Mouse (Mus musculus) lung, postnatal 36 days (tissue): ENCODE data around the gene Fgg.

ENCODE experiments used
- DNase-seq: peaks from one replicate; pipeline ENCODE4 v3.0.0; 2022; ENCODE audit warnings: mixed read lengths

Gene Fgg

DNA sequence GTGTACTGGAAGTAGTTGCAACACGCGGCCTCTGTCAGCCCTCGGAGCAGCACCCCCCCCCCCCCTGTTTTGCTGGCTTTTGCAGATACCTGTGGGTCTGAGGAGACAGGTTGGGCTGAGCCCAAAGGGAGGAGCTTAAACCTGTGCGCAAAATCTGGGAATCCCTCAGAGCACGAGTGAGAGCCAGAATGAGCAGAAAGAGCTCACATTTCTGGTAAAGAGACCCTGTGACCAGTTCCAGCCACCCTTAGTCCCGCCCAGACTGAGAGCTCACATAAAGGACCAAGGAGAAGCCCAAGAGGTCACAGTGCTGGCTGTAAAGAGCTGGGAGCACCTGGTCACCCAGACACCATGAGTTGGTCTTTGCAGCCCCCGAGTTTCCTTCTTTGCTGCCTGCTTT, at the start of gene Fgg:
Gene Fgg (plus strand): TSS at position 168 of the 400 bp plus-strand sequence.
- DNase-seq, result no peak

DNA sequence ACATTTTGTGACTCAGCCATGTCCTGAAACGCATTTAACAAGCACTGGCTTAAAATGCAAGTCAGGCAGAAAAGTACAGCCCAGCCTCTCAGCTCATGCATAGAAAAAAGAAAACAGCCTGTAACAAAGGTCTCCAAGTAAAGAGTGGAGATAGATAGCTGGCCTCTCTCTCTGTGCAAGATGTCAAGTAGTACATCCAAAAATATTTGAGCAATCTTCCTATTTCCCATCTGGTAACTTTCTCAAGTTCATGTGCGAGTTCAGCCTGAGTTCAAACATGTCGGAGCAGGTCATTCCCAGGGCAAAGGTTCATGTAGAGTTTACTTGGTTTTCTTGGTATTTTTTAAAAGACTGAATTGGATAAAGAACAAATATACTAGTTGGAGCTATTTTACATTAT, 36.5 kb upstream of the Fgg start:
- DNase-seq, result peak; percentile 30

DNA sequence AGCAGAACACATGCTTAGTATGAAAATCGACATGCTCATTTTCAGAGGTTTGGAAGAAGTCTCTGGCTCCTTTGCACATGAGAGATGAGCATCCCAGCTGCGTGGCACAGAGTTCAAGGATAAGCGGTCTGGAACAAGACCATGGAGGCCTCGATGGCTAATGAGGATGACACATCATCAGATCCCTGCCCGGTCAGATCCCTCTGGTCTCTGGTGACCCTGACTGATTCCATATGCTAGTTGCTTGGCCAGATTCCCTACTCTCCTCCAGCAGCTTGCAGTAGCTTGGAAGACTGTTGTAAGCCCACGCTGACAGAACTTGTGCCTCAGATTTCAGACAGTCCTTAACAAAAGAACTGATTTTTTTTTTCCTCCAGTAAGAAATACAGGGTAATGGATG, 26.7 kb upstream of the Fgg start:
- peak; percentile 73 for DNase-seq

DNA sequence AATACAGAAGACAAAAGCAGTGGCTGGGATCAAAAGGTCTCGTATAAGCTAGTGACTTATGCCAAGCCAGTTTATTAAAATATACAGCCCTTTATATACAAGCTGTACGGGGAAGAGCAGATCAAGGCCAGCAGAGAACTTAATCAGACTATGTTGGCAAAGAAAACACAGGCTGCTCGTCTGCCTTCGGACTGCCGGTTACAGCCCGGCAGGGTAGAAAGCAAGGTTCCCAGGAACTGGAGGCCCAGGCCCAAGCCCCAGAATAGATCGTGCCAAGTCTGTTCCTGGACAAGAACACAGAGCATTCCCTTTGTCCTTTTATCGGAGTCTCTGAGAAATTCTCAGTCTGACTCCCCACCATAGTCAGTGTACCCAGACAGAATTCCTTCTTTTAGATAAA, 25.7 kb upstream of the Fgg start:
- DNase-seq, result no peak

DNA sequence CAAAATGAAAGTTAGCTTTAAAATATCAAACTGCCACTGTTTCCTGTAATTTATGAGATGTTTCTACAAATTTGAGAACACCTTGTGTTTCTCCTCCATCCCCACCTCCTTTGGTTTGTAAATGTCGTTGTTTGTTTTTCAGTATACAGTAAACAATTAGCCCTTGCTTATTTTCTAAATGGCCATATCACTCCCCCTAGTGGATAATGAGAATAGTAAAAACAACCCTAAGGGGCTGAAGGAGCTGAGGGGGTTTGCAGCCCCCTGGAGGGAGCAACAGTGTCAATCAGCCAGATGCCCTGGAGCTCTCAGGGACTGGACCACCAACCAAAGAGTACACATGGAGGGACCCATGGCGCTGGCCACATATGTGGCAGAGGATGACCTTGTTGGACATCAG, 22.7 kb upstream of the Fgg start:
- no peak for DNase-seq

DNA sequence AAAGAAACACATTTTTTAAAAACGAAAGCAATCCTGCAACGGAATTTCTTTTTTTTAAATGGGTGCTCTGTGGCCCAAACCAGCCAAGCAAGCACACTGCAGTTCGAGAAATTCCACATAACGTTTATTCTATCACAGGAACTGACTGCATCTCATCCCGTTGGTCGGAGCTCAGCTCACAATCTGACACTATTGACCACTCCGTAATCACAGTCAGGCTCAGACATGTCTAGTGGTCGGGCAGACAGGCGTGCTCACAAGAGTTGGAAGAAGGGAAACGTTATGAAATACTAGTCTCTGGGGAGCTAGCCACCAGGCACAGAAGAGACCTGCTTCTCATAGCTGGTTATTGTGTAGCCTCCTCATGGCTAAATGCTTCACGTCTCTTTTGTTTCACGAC, 15.6 kb upstream of the Fgg start:
- no peak for DNase-seq

DNA sequence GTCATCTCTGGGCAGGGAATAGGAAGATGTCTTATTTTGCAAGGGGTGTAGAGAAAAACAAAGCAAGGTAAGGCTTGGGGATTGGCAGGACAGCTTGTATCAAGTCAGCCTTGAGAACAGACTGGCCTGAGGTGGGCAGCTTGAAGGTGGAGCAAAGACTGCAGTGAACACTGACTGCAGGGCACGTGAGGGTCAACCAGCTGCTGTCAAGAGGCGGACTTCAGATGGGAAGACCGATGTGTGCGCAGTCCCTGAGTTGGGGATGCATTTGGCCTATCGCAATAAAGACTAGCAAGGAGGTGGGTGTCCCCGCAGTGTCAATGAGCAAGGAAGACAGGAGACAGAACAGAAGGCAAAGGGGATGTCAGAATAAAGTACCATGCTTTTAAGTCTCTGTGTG, 14.6 kb upstream of the Fgg start:
- no peak for DNase-seq

DNA sequence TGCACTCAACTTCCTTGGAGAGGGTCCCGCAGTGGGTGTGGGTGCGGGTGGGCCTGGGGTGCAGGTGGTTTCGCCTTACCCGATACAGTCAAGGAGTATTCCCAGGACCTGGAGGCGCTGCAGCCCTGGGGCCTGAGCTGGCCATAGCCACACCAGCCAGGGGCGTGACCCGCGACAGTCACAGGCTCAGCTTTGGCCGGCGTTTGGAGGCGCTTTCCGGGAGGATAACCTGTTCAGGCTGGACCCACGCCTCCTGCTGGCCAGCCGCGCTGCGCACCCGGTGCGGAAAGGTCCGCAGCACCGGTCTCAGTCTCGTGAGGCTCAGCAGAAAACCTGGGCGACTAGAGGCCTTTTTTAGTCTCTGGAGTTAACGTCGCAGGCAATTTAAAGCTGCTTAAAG, 12.2 kb upstream of the Fgg start:
- peak; percentile 75 for DNase-seq

DNA sequence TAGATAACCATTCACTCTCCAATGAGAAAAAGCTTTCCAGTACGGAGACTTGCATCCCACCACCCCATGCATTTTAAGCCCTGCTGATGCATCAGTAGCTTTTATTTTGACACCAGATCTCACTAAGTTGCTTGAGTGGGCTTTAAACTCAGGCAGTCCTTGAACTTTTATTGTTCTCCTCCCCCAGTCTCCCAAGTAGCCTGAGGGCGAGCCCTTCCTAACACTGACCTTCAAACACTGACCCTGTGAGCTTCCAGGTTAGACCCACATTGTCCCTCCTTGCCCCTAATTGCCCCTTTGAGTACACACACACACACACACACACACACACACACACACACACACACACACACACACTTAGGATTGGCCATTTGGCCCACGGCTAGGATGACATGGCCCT, 10.9 kb upstream of the Fgg start:
- no peak for DNase-seq

DNA sequence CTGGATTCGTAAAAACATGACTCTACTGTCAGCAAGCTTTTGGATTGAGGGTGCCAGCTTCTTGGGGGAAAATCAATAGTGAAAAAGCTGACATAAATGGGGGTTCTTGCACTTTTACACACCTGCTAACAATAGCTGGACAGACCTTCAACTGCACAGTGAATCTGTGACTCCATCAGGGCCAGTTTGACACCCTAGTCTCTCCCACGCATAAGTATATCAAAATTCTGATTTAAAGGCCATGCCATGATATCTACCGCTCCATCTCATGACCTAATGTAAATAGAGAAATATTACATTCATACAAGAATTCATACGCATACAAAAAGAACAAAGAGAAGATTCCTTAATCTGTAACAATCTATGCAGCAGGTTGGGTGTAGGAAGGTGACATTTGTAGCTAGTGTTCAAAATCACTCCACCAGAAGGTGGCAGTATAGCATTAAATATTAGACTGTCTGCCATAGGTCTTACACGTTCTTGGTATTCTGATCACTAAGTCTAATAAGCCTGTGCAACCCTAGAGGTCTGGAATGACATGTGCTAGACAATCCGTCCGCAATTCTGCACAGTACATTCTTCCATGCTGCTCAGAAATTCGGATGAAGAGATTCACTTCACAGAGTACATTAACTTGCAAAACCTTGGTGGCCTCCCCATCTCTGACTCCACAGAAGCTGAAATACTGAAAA, 8.6 kb upstream of the Fgg start:
- DNase-seq, result peak; percentile 89

DNA sequence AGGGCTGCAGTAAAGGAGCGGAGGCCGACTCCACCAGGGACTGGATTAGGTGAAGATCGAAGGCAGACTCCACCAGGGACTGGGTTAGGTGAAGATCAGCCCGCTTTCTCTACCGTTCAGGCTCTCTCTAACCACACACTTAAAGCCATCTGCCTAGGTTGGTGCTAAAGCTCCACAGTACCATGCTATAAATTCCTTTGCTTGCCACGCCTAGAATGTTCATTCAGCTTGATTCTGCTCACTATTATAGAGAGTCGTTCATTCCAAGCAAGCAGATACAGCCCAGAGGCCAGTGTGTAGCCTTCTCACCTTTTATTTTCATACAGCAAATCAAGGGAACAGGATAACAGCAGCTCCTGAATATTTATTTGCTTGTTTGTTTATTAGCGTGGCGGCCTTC, 7.5 kb upstream of the Fgg start:
- no peak for DNase-seq

DNA sequence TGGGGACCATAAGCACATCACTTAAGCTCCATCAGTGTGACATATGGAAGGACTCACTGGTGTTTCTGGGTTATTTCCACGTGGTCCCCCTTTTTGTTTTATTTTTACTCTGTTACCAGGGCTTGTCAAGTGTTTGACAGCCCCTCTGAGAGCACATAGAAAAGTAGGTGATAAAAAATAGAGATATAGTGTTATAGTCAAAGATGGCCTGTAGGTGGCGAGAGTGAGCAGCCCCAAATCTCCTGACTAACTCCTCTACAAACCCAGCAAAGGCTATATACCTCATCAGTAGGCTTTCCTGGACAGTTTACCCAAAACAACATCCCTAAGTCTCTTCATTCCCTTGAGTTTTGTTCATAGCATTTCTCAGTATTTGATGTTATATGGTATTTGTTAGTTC, 5.3 kb upstream of the Fgg start:
- DNase-seq, result peak; percentile 47

DNA sequence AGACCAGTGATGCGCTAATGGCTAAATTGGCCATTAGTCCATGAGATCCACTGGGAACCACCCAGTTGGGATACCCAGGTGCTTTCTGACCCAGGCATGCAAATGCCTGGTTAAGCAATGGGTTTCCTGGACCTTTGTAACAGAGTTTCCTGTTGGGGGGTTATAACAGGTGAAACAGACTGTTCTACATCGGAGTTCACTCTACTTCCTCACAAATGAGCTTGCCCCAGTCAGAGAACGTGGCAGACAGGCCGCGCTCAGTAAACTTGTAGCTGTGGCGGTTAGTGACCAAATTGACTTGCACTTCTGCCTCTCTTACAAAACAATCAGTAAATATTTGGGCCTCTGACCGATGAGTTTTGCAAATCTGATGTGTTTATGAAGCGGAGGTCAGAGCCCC, 4.5 kb upstream of the Fgg start:
- no peak for DNase-seq

DNA sequence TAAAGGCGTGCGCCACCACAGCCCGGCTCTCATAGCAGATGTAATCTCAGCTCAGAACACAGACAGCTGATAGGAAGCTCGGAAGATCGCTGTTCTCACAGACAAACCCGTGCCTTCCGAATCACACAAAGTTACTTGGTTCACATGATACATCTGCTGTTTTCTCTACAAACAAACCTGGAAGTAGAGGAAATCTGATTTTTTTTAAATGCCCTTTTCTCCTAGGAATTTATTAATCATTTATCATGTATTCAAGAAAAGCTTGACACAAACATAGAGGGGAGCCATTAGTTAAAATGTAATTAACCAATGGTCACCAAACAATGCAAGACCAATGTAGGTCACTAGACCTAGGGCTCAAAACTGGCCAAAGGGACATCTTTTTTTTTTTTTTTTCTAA, 2.7 kb upstream of the Fgg start:
- DNase-seq, result no peak

DNA sequence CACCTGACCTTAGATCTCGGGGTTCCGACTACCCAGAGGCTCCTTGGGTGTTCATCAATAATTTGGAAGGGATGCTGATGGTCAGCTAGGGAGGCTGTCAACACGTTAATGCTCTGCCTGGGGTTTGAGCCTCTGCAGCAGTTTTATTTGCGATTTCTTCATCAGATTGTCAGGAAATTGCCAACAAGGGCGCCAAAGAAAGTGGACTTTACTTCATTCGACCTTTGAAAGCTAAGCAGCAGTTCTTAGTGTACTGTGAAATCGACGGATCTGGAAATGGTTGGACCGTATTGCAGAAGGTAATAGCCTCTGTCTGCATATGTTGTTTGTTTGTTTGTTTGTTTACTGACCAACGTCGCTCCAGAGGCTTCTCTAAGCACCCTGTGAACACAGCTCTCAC, 2.8 kb downstream of the Fgg start:
- DNase-seq, result no peak

DNA sequence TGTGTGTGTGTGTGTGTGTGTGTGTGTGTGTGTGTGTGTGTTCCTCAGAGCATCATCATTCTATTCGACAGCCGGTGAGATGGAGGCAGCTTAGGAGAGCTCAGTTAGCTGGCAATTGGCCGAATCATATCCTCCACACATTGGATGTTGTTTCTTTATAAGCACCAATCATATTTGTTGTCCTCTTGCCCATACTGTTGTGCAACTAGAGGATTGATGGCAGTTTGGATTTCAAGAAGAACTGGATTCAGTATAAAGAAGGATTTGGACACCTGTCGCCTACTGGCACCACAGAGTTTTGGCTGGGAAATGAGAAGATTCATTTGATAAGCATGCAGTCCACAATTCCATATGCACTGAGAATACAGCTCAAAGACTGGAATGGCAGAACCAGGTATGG, 3.6 kb downstream of the Fgg start:
- no peak for DNase-seq

DNA sequence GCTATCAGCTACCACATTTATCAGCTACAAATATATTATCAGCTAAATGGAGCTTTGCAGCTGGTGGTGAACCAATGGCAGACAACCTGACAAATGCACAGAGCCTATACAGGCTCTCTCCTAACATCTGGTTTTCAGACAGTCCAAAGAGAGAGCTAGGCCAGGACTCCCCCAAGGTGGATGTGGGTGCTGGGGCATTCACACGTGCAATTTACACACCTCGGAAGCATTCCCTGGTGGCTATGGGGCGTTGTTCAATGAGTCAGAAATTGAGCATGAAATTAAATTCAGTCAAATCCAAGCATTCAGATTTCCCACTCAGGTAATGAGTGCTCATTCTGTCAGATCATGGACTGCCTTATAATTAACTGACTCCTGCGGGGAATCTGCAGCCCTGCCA, 4.0 kb downstream of the Fgg start:
- no peak for DNase-seq

DNA sequence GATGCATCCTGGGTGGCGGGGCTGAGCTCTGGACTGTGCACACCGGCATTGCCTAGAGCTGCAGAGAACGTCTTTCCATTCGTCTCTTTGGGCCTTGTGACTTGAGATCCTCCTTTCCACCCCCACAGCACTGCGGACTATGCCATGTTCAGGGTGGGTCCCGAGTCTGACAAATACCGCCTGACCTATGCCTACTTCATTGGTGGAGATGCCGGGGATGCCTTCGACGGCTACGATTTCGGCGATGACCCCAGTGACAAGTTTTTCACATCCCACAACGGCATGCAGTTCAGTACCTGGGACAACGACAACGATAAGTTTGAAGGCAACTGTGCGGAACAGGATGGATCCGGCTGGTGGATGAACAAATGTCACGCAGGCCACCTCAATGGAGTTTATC, 5.1 kb downstream of the Fgg start:
- no peak for DNase-seq

DNA sequence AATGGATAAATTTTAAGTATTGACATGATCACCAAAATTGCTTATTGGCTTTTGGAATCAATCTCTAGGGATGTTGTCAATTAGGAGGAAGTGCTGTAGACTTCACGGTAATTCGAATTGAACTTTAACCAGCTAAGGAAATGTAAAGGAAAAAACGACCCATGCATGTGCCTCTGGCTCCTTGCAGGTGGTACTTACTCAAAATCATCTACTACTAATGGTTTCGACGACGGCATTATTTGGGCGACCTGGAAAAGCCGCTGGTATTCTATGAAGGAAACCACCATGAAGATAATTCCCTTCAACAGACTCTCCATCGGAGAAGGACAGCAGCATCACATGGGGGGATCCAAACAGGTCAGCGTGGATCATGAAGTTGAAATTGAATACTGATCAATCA, 6.4 kb downstream of the Fgg start:
- no peak for DNase-seq

DNA sequence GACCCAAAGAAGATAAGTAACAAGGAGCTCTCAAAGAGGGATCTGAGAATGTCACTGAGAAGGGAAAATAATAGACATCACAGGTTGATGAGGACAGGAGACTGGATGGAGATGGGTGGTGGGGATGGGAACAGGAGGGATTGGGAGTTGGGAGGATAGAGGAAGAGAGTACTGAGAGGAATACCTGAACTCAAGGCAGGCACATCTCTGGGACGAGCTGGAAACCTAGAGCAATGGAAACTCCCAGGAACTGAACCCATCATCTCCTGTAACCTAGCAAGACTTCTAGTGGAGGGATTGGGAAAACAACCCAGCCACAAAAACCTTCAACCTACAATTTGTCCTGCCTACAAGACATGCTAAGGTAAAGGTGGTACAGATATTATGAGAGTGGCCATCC, 8.7 kb downstream of the Fgg start:
- DNase-seq, result no peak

DNA sequence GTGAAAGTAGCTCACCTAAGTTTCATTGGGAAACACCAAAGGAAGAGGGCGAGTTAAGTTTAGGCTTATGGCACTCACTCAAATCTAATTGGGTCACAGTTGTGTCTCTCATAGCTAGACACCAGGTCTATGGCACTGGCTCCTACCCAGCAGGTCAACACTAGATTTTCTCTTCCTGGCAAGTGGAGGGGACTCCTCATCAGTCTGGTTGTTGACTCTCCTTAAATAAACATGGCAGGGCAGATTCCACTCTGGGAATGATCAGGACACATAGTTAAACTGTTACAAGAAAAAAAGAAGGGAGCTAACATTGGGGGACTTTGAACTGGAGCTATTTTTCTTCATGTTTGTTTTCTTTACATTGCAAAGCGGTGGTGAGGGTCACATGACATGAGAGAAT, 12.9 kb downstream of the Fgg start:
- no peak for DNase-seq

DNA sequence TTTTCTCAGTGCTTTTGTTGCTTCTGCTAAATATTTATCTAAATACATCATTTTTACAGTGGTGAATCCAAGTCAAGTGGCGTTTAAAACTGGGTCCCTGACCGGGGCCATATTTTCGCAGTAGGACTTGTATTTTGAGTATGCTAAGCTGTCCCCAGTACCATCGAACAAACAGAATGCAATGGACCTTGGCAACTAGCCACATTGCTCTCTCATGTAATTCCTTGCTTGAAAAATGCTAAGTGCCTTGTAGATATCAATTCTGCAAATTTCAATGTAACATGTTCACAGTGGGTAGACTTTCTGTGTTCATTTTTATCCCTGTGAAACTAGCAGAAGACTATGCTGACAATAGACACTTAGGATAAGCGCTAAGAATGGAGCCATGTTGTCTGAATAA, 13.7 kb downstream of the Fgg start:
- DNase-seq, result no peak

DNA sequence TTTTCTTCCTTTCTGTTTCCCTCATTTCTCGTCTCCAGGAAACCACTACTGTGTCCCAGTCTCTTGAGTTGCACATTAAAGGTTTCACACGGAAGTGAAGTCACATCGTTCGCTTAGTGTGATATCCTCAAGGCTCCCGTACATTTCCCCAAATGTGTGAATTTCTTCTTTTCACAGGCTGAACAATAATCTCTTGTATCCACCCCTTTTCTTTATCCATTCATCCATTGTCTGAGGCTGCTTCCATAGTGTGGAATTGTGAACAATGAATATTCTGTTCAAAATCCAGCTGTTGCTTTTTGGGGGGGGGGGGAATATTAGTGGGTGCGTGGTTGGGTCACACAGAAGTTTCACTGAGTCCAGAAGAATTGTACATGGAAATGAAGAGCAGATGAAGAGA, 17.5 kb downstream of the Fgg start:
- DNase-seq, result no peak

DNA sequence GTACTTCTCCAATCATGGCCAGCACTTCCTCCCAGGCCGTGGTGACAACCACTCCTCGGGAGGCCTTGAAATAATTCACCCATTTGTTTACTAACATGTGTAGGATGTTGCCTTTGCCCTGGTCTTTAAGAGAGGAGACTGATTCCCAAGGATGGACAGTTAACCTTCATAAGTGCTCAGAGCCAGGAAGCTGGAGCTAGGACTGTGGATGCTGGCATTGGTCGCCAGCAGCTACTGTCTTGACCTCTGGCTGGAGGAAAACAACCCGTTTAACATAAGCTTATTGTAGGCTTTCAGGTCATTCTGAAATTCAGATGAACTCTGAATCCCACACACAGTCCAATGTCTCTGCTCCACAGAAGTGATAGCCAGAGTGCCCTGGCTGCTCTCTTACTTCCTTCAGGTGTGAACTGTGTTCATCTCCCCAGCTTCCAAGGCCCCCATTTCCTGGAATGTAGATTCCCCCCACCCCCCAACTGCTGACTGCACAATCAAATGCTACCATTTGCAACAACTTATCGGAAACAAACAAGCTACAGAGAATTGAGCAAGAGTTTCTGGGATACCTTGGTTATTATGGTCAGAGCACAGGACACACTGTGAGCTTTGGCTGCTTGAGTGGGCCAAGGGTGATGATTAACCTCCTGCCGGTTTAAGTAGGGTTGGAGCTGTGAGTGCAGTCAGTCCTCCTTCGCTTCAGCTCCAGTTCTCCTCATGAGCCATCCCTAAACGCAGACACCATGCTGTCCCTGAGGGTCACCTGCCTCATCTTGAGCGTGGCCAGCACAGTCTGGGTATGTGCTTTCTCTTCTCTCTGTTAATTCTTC, 18.2 kb downstream of the Fgg start, which contains the start of gene Fga:
Gene Fga (plus strand): TSS at position 602 of the 827 bp plus-strand sequence.
- no peak for DNase-seq
